Mouse (Mus musculus) frontal cortex, postnatal 10 days (tissue): ENCODE measurements around the gene Gprasp1.
A peak's percentile ranks its signal among the peaks of the same experiment; 100 is the strongest.
"Not testable (repeated sequence)": the region's sequence is repeated elsewhere in the genome, so short reads cannot be mapped to it uniquely, and the experiment has no call there.

ENCODE experiments used
- DNase-seq, 2 experiments: peaks; one replicate each; pipeline ENCODE4 v3.0.0; 2022; ENCODE audit warnings: low spot score in 2 of 2, mixed read lengths in 1 of 2

Gene Gprasp1

DNA sequence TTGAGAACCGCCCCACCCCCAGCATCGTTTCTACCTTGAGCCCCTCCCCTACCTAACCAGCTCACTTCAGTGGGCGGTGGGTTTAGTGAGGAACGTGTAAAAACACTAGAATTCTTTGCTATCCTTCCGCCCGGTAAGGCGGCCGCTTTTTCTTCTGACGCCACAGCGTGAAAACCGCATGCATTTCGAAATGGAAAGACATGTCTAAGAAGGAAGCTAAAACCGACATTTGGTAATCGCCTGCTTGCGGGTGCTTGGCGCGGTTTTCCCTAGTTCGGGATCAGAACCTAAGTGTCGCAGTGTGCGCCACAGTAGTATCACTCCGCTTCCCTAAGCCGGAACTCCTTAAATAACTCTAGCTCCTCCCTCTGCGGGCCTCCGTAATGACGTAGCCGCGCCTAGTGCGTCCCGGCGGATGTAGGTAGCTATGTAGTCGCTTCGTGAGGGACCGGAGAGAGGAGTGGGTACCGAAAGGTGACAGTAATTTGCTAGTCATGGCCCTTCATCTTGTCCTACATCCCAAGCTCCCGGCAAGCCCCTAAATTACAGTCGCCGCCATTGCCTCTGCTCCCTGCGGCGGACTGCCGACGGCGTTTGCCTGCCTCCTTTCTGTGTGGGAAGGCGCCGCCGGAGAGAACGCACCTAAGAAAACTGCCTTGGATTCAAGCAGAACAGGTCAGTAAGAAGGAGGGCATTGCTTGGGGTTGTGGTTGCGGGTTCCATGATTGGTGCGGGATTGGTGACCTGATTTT is at the start of gene Gprasp1, which contains the start of gene Armcx5:
TSS of gene Gprasp1 (plus strand) at position 430 of the 752 bp plus-strand sequence.
TSS of gene Armcx5 (plus strand) at position 430 of the 752 bp plus-strand sequence.
- DNase-seq: peak; percentile 80 to 84

DNA sequence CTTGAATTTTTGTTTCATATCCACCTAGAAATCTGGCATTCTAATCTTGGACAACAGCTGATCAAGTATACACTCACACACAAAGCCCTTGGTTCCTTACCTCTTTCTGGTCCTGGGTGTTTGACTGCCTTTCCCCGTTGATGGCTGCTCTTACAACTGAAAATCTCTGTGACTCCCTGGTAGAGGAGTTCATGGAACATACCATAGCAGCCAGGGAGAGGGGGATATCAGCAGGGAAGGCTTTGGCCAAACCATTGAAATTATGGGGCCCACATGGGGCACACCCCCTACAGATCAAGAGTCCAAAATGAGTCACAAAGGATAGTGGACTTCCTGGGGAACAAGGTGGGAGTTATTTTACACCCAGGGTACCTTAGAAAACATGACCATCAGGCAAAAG is 48.9 kb upstream of the Gprasp1 start, which contains the start of gene Tcp11x2:
TSS of gene Tcp11x2 (minus strand) at position 158 of the 400 bp plus-strand sequence.
- DNase-seq: no peak

DNA sequence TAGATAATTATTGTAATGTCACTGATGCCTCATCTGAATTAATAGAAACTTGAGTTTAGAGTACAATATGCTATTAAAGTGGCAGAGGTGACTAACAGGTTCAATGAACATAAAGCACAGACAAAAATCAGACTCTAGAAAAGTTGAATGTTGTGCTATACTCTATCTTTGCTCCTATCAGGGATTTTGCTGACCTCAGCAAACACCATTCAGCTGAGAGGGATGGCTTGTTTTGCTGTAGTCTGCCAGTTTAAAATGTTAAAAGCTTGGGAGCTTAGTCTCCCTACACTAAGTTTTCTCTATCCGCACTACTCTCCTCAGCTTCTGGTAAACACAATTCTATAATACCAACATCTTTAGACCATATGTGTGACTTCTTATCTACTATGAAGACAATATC is 39.4 kb upstream of the Gprasp1 start:
- no peak for DNase-seq

DNA sequence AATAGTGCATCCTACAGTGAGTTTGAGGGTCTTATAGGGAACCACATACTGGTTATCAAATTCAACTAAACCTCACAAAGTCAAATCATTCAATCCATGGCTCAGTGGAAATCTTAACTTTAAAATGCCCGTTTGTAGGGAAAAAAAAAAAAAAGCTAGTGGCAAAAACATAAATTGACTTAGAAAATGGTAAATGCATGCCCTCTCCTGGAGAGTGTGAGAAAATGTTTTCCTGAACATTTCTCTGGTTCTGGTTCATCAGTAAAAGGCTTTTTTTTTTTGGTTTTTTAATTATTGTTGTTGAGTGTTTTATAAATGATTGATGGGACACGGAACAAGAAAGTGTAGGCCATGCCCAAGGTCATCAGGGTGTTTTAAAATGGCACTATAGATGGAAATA is 38.2 kb upstream of the Gprasp1 start:
- no peak for DNase-seq

DNA sequence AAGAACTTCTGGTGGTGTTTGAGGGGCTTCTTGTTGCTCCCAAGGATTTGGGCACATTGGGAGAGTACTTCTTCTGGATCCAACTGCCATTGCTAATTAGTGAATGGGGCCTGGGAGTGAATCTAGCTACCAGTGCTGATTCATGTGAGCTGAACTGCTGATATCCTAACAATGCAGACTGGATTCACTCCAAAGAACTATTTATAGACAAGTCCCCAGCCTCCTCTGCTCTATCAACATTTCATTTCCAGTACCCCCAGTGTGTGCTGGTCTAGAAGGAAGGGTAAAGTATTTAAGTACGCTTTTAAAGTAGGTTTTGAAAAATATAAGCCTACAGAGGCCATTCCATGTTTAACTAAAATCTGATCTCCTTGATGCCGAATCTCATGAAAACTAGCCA is 29.7 kb upstream of the Gprasp1 start:
- DNase-seq: no peak

DNA sequence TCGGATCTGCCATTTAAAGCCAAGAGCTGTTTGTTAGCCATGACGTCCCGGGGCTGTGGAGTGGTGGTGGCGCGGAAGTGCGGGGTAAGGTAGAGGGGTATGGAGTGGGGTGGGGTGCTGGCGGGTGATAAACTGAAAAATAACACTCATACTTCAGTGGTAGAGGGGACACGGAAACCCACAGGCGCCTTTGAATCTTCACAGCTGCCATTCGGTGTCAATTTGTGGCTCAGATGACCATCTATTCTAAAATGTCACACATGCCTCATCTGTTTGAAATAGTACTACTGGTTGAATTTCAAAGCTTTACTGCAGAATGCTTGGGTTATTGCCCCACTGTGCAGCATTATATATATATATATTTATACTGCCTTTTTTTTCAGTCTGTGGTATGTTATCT is 17.4 kb upstream of the Gprasp1 start, which contains the start of gene Tmsb15a:
TSS of gene Tmsb15a (minus strand) at position 101 of the 400 bp plus-strand sequence.
- no peak for DNase-seq

DNA sequence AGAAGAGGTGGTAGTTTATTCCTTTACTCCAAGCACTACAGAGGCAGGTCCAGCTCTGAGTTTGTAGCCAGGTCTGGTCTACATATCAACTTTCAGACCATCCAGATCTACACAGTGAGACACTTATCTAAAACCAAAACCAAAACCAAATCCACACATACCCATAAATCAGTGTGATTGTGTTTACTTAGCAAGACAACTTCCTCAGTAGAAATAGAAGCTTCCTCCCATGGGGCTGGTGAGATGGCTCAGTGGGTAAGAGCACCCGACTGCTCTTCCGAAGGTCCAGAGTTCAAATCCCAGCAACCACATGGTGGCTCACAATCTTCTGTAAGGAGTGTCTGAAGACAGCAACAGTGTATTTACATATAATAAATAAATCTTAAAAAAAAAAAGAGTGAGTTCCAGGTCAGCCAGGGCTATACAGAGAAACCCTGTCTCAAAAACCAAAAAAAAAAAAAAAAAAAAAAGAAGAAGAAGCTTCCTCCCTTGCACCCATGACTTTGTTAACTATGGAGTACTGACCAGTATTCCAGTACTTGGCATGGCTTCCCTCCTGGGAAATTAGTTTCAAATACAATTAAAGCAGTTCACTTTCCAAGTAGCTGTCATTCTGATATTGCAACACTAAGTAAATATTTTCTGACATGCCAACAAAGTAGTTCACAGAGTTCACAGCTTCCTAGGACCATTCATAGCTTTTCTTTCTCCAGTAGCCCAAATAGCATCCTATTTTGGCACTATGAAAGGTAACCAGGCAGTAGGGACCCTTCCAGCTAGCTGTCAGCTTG is 3.6 kb upstream of the Gprasp1 start:
- no peak for DNase-seq

DNA sequence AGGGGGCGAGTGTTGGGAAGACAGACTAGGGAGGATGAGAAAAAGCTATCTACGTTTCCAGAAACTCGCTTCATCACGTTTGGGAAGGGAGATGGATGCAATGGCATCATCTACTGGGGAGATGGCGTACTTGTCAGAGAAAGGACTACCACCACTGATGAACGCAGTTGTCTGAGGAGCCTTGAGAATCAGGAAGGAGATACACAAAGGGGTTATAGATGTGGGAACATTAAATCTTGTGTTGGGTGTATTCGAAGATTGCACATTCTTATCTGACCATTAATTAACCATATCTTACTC is 473 bp downstream of the Gprasp1 start:
- DNase-seq: peak in 1 of 2 experiments; percentile 6

DNA sequence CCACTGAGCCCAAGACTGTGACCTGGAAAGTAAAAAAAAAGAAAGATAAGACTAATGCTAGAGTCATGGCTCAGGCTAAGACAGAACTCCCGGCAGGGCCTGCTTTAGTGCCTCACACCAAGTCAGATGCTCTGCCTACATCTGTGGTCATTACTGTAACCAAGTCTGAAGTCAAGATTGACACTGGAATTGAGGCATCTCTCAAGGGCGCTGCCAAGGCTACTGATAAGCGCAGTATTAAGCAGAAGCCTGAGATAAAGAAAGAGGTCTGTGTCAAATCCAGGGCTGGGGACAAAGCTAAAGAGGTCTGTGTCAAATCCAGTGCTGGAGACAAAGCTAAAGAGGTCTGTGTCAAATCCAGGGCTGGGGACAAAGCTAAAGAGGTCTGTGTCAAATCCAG is 2.8 kb downstream of the Gprasp1 start:
- DNase-seq: not testable (repeated sequence)

DNA sequence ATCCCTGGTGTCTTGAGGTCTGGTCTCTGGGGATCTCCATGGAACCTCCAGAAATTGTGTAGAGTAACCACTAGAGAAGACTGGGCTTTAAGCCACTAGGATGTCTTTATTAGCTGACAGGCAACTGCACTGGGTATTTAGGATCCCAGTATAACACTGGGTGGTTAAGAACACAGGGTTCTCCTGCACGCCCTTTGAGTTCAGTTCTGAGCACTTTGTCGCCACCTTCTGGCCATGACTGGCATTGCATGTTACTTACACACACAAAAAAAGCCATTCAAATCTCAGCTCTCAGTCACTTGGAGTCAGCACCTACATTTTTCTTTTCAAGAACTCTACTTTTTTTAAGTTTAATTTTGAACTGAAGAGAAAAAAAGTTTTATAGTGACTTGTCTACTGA is 10.3 kb downstream of the Gprasp1 start:
- peak; percentile 17 to 65 for DNase-seq

DNA sequence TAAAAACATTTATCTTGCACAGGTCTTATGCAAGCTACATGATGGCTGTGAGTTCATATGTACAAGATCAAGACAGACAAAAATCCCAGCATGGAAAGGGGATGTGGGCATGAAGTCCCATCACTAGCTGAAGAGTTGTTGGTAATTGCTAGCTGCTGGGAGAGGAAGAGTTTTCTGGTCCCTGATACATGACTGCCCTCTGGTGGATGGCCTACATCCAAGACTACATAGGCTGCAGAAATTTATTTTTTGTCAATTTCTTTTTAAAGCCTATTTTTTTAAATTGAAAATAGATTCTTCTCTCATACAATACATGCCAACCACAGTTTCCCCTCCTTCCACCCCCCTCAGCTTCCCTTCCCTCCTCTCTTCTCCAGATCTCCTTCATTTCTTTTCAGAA is 19.2 kb downstream of the Gprasp1 start:
- peak in 1 of 2 experiments; percentile 15 for DNase-seq

DNA sequence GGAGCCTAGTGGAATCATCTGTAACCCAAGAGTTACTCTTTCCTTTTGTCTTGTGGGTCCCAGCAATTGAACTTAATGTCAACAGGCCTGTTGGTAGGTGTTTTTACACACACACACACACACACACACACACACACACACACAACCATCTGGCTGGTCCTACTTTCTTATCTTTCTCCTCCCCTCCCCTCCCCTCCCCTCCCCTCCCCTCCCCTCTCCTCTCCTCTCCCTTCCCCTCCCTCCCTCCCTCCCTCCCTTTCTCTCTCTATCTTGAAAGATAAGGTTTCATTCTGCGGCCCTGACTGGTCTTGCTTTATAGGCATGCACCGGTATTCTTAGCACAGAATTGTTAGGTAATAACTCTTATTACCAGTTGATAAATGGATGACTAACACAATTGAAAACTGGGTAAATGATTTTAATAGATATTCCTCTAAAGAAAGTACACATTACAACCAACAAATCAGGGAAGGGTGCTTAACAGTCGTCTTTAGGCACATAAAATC is 25.6 kb downstream of the Gprasp1 start:
- DNase-seq: no peak

DNA sequence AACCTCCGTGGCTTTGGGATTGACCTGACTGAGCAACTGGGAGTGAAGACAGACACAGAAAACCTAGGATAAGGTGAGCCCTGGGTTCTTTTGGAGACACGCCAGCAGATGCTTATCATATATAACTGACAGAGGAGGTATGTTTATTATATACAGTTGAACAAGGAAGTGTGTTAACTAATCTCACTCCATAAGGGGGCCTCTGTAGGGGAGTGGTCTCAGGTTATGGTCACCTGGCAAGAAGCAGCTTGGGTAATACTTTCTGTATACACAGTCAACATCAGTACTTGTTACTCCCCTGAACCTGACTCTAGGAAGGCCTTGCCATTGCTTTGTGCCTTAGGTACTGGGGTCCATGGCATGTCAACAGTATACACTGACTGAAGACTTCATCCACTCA is 26.0 kb downstream of the Gprasp1 start:
- no peak for DNase-seq

DNA sequence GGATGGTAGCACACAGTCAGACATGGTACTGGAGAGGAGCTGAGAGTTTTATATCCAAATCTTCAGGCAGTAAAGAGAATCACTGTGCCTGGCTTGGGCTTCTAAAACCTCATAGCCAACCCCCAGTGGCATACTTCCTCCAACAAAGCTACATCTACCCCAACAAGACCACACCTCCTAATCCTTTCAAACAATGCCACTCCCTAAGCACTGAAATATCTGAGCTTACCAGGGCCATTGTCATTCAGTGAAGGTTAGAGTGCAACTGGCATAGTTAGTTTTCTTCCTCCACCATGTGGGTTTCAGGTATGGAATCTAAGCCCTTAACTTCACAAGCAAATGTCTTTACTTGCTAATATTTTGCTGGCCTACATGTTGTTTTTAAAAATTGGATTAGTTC is 49.0 kb downstream of the Gprasp1 start:
- DNase-seq: no peak

DNA sequence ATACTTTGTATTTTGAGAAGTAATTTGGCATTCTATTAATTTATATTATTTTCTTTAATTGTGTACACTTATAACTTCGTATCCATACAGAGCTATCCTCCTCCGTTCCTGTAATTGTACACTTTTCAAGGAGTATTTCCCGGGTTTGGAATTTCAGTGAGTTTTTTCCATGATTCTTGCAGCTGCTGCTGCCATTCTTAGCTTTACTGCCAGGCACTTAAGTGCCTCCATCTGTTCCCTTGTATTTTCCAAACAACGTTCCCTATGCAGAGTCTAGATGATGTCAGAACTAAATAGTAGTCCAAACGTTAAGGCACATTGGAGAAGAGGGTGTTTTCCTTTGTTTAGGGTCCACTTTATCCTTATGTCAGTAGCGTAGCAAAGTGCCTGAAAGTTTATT is 49.8 kb downstream of the Gprasp1 start:
- no peak for DNase-seq

DNA sequence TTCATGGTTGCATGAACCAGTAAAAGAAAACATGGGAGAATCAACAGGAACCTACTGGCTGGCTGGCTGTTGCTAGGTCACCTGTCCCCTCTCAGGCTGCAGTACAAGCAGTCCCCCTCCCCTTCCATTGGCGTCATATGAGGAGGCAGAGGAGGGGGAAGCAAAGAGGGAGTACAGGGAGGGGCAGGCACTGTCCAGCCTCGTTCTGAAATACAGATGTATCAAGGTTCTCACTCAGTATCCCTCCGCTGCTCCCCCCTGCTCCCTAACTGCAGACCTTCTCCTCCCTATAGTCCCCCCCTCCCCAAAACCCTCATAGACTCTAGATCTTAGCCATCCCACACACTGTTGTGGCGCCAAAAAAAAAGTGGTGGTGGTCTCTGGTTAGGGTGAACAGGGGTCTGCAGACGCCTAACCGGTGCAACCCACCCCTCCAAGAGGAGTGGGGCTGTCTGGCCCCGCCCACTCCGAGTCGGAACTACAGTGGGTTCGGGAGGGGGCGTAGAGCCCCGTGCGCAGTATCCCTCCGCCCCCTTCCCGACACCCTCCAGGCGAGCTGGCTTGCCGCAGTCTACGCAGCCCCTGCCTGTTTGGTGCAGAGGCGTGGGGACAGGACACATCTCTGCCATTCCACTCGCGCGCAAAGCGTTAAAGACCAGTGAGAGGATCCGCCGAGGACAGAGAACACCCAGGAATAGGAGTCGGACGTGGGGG is 53.2 kb downstream of the Gprasp1 start:
- DNase-seq: peak; percentile 68 to 70

DNA sequence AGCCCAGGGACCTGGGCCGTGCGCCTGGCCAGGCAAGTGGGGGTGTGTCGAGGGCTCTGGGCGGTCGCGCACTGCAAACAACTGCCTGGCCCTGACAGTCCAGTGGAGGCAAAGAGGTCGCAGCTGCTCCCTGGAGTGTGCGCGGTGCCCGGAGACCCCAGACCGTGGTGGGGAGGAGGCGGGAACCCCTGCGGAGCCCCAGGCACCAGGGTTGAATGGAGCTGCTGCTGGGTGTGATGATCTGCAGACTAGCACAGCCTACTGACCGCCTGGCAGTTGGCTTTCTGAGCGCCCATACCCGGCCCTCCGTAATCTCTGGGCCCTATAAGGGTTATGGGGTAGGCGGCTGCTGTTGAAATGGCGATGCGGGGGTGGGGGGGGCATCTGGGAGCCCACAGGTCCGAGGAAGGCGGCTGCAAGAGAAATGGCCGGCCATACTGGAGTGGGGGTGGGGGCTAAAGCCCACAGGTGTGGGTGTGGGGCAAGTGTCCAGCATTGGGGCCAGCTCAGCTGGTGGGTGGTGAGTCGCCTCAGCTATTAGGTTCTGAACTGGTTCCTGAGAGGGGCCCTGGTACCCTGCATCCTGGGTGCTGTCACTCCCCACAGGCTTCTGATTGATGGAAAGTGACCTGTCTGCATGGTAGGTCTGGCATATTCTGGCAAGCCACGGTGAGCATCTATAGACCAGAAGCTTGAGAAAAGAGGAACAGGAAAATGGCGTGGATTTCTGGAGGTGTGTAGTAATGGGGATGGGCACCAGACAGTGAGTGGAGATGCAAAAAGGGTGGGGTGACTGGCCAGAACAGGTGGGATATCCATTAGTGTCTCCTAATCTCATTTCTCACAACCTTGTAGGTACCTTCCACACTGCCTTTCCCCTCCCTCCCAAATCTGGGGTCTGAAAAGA is 54.0 kb downstream of the Gprasp1 start:
- peak in 1 of 2 experiments; percentile 19 for DNase-seq

DNA sequence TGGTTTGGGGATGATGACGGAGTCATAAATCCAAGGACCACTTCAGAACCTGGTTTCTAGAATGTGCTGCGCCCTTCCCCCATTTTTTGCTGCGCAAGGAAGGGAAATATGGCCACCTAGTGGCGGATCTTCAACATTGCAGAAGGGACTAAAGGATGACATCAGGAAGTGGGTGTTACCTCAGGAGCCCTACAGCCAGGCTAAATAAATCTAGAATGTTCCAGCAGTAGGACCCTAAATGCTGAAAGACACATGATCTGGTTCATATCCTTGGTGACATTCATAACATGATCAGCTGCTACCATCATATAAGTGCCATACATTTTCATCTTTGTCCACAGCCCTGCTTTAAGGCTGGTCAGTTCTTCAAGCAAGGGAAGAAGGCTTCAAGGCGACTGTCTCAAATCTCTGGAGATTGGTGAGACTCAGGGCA is 54.7 kb downstream of the Gprasp1 start, which contains the start of gene Bhlhb9:
TSS of gene Bhlhb9 (plus strand) at position 383 of the 433 bp plus-strand sequence.
- DNase-seq: peak; percentile 38 to 53

DNA sequence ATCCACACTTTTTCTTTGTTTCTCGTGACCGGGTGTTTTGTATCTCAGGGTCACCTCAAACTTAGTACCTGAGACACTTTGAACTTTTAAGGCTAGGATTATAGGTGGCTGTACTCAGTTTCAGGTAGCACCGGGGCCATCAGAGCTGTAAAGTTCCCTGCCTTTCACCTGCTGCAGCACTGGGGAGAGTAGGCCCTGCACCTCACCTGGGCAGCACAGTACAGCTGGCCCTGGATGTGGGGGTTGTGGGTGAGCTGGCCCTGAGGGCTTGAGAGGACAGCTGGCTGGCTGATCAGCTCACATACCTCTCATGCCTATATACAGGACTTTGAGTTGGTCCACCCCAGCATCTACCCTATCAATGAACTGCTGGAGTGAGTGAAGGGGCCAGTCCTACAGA is 61.6 kb downstream of the Gprasp1 start:
- DNase-seq: no peak

DNA sequence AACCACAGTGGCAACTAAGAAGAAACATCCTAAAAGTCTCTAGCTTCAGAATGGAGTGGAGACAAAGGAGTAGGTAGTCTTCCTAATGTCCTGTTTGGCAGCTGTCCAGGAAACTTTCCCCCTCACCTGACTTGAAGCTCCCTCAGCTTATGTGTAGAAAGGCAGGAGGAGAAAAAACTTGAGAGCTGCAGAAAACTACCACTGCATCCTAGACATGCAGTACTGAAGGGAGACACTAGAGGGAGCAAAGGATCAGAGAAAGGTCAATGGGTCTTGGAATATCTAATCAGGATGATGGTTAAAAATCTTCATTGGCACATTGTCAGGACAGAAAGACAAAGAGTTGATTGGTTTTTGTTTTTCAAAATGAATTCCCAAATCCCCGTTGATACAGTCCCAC is 63.2 kb downstream of the Gprasp1 start:
- peak in 1 of 2 experiments; percentile 20 for DNase-seq

DNA sequence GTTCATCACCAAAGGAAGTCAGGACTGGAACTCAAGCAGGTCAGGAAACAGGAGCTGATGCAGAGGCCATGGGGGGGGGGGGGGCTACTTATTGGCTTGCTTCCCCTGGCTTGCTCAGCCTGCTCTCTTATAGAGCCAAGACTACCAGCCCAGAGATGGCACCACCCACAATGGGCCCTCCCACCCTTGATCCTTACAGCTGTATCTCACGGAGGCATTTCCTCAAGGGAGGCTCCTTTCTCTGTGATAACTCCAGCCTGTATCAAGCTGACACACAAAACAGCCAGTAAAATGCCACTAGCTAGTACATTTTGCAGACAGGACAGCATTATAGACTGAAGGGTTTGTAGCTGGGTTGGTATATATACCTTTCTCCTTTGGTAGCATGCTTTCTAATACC is 93.4 kb downstream of the Gprasp1 start:
- not testable (repeated sequence) for DNase-seq
